Mouse (Mus musculus) cerebellum, adult 2 months (tissue): Measurements from ENCODE around the gene Tmem41a.

Experiments
- CTCF ChIP-seq: fragments of 200-500 bp; IDR thresholded peaks from 2 replicates; pipeline ENCODE4 v1.5.1; 2011; ENCODE audit warnings: low read depth, mild to moderate bottlenecking, control low read depth, low read length, moderate library complexity, borderline replicate concordance; ENCODE audit not compliant: insufficient read depth
- POLR2A ChIP-seq: fragments of 200-500 bp; IDR thresholded peaks from 2 replicates; pipeline ENCODE4 v1.6.1; 2011; ENCODE audit warnings: low read length, control low read depth, borderline replicate concordance; ENCODE audit not compliant: insufficient read depth

DNA sequence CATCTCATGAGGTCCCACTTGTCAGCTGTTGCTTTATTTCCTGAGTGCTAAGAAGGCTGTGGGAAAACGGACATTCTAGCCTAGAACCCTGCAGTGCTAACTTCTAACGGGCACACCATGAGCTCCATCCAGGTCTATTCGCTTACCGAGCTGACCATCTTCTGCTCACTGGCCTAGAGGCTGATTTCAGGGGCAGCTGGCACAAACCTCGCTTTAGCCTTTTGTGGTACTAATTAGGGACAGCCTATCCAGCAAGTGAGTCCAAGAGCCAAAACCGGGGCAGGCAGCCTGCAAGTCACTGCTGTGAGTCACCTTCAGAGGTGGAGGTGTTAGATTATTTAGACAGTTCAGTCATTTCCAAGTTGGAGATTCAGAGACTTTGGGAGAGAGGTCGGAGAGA, 30.7 kb downstream of the Tmem41a start:
- TF ChIP-seq POLR2A (no peak), CTCF (no peak)
